Mouse (Mus musculus) kidney, postnatal 0 days (tissue): Measurements from ENCODE around the gene Sorcs2. TPM values are rescaled to one million over a fixed set of nuclear protein-coding genes. Genes with fewer than 3 reads are reported as not detected.

Experiments used
- ATAC-seq: fragments of 200-750 bp; cut with Nextera tagmentation; replicated peaks from 2 replicates; pipeline ENCODE4 v1.8.0; 2017; ENCODE audit warnings: low read depth, moderate number of reproducible peaks, moderate TSS enrichment, moderate library complexity; ENCODE audit not compliant: low FRiP score
- DNase-seq: peaks from one replicate; pipeline ENCODE4 v3.0.0-alpha.2; 2016; ENCODE audit warnings: low spot score
- H3K27ac ChIP-seq: fragments of 300-500 bp; sonication (generic); 2 replicates; pipeline ENCODE4 v1.5.1; 2014; ENCODE audit warnings: mild to moderate bottlenecking
- H3K27me3 ChIP-seq: fragments of 300-500 bp; sonication (generic); 2 replicates; pipeline ENCODE4 v1.6.1; 2014; ENCODE audit warnings: low read length, mixed read lengths; ENCODE audit not compliant: insufficient read depth
- H3K36me3 ChIP-seq: fragments of 300-500 bp; sonication (generic); 2 replicates; pipeline ENCODE4 v1.6.1; 2014; ENCODE audit warnings: low read length, mixed read lengths; ENCODE audit not compliant: insufficient read depth
- H3K4me1 ChIP-seq: fragments of 300-500 bp; sonication (generic); replicated peaks from 2 replicates; pipeline ENCODE4 v1.6.1; 2014; ENCODE audit warnings: antibody characterized with exemption, low read length, mixed read lengths; ENCODE audit not compliant: insufficient read depth
- H3K4me2 ChIP-seq: fragments of 300-500 bp; sonication (generic); 2 replicates; pipeline ENCODE4 v1.6.1; 2014; ENCODE audit warnings: mild to moderate bottlenecking, low read length, moderate library complexity, mixed read lengths
- H3K4me3 ChIP-seq: fragments of 300-500 bp; sonication (generic); replicated peaks from 2 replicates; pipeline ENCODE4 v1.5.1; 2014; ENCODE audit warnings: low read depth, low read length
- H3K9ac ChIP-seq: fragments of 300-500 bp; sonication (generic); 2 replicates; pipeline ENCODE4 v1.6.1; 2014; ENCODE audit warnings: low read depth, low read length
- H3K9me3 ChIP-seq: fragments of 300-500 bp; sonication (generic); replicated peaks from 2 replicates; pipeline ENCODE4 v1.6.1; 2016; ENCODE audit warnings: low read length, inconsistent platforms, mixed read lengths
- CTCF ChIP-seq: IDR thresholded peaks from 2 replicates; pipeline ENCODE4 v1.5.1; 2016; ENCODE audit warnings: antibody characterized with exemption, low read depth, mild to moderate bottlenecking, moderate library complexity
- WGBS: fragments of 180-500 bp; shearing (Covaris S2); extraction: QIAGEN DNeasy Blood & Tissue Kit; methylation state at CpG from one replicate; pipeline ENCODE4 v1.1.7; 2014; 5-methylcytosine and 5-hydroxymethylcytosine counted together
- polyA plus RNA-seq: library from polyadenylated mRNA; unstranded; fragments of >200 nt; fragmentation: Nextera tagmentation; extraction: Ambion mirVana; gene quantifications from 2 replicates; pipeline ENCODE4 v1.2.1, GENCODE M21; 2015

Sorcs2 gene
- polyA plus RNA-seq, 1 experiment from 2014 or later = 5.1 TPM

- no peaks in the 10 kb centered on the region for H3K4me1 ChIP-seq
- H3K27ac ChIP-seq = no peak overlapping the region
- DNase-seq = no peak
- no peak for ATAC-seq
- TF ChIP-seq CTCF = no peak
- no peak overlapping the region for H3K9ac ChIP-seq
- no peaks in the 10 kb centered on the region for H3K9me3 ChIP-seq
- 67% methylated on average over 4 of the region's 4 CpGs for WGBS
- H3K4me3 ChIP-seq = no peak overlapping the region
- no peak overlapping the region for H3K4me2 ChIP-seq
- H3K36me3 ChIP-seq = no peaks in the 10 kb centered on the region
- no peaks in the 10 kb centered on the region for H3K27me3 ChIP-seq
Observed at GRCm38 (mm10) chr5:36009405-36009804, 388.5 kb downstream of the Sorcs2 start.

- H3K9ac ChIP-seq = no peak overlapping the region
- no peaks in the 10 kb centered on the region for H3K4me1 ChIP-seq
- WGBS = 81% methylated on average over 10 of the region's 10 CpGs
- H3K4me3 ChIP-seq = no peak overlapping the region
- H3K27ac ChIP-seq = no peak overlapping the region
- H3K4me2 ChIP-seq = no peak overlapping the region
- no peak for ATAC-seq
- H3K9me3 ChIP-seq = no peaks in the 10 kb centered on the region
- H3K36me3 ChIP-seq = 0 out of 2 replicates have a peak, but pooled peaks cover 4% of the 10 kb centered on the region
- no peak for TF ChIP-seq CTCF
- no peaks in the 10 kb centered on the region for H3K27me3 ChIP-seq
- no peak for DNase-seq
Observed at GRCm38 (mm10) chr5:36007649-36008048, 390.3 kb downstream of the Sorcs2 start.

DNA sequence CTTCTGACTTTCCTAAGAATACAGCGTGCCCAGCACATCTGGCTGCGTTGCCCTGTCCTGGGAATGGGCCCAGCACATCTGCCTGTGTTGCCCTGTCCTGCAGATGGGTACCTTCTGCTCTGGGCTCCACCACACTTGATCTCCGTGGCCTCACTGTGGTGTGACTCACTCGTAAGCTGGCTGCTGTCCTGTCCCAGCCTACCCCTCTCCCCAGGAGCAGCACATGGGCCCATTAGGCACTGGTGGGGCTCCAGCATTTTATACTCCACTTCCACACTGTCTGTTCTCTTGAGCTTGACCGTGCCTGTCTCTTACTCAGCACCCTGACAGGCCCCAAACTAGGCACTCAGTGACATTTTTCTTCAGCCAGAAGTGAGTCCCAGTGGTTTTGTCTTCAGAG is 391.4 kb downstream of the Sorcs2 start:
- ATAC-seq (no peak), DNase-seq (no peak)
- 58% methylated on average over 5 of the region's 5 CpGs for WGBS
- Histone ChIP-seq H3K4me2 (no peak overlapping the region), H3K4me3 (no peak overlapping the region), H3K4me1 (no peaks in the 10 kb centered on the region), H3K27ac (no peak overlapping the region), H3K36me3 (0 out of 2 replicates have a peak, but pooled peaks cover 8% of the 10 kb centered on the region), H3K9me3 (no peaks in the 10 kb centered on the region), H3K9ac (no peak overlapping the region), H3K27me3 (no peaks in the 10 kb centered on the region)
- TF ChIP-seq CTCF = no peak

DNA sequence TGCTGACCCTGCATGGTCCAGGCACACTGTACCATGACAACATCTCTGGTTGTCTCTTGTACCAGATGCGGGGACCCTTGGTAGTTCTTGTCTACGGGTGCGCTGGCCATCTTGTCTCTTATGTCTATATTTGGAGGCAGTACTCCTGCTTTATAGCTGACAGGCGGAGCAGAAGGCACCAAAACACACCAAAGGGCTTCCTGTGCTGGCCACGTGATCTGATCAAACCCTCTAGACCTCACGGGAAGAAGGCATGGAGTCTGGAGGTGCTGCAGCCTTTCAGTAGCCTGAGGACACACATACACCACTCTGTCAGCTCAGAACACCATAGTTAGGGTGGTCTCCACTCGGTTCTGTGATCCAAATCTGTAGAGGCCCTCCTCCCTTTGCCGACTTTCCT is 391.8 kb downstream of the Sorcs2 start:
- Histone ChIP-seq H3K9ac (no peak overlapping the region), H3K9me3 (no peaks in the 10 kb centered on the region), H3K4me3 (no peak overlapping the region), H3K27me3 (no peaks in the 10 kb centered on the region), H3K36me3 (0 out of 2 replicates have a peak, but pooled peaks cover 13% of the 10 kb centered on the region), H3K4me2 (no peak overlapping the region), H3K4me1 (no peaks in the 10 kb centered on the region), H3K27ac (no peak overlapping the region)
- 70% methylated on average over 8 of the region's 8 CpGs for WGBS
- TF ChIP-seq CTCF = no peak
- DNase-seq (no peak), ATAC-seq (no peak)

DNA sequence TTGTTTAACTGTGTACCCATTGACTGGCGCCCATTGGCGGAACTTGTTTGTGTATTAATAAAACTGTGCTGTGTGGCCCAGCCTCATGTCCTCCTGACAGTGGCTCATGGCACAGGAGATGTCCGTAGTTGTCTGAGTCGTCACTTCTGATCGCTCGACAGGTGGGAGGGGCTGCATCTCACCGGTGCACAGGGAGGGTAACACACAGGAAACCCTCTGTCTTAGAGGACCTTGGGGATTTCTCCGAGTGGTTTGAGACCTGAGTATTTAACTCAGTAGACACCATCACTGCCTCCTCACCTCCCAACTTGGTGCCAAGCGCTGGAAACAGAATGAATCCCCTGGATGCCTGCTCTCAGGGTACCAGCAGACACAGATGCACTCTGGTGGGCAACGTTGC is 394.1 kb downstream of the Sorcs2 start:
- ATAC-seq = no peak
- no peak overlapping the region for H3K27ac ChIP-seq
- no peak for TF ChIP-seq CTCF
- H3K9ac ChIP-seq = no peak overlapping the region
- no peaks in the 10 kb centered on the region for H3K27me3 ChIP-seq
- DNase-seq = no peak
- peaks cover 30% of the 10 kb centered on the region; the same call in 1 of the 2 replicates for H3K36me3 ChIP-seq
- H3K4me3 ChIP-seq = no peak overlapping the region
- H3K9me3 ChIP-seq = no peaks in the 10 kb centered on the region
- no peak overlapping the region for H3K4me2 ChIP-seq
- 75% methylated on average over 10 of the region's 10 CpGs for WGBS
- H3K4me1 ChIP-seq = no peaks in the 10 kb centered on the region

GRCm38 (mm10) chr5:35989986-35990735 is 407.8 kb downstream of the Sorcs2 start:
- no peak for DNase-seq
- Histone ChIP-seq H3K27me3 (no peaks in the 10 kb centered on the region), H3K9ac (no peak overlapping the region), H3K27ac (no peak overlapping the region), H3K4me2 (no peak overlapping the region), H3K4me3 (no peak overlapping the region), H3K4me1 (no peaks in the 10 kb centered on the region), H3K36me3 (peaks cover 46% of the 10 kb centered on the region), H3K9me3 (no peaks in the 10 kb centered on the region)
- WGBS = 80% methylated on average over 11 of the region's 11 CpGs
- ATAC-seq = no peak
- no peak for TF ChIP-seq CTCF
